Mouse (Mus musculus): Measurements from ENCODE around the gene Acer3. TPM values are rescaled to one million over a fixed set of nuclear protein-coding genes. Genes with fewer than 3 reads are reported as not detected.

Acer3 gene
- polyA plus RNA-seq, 1 experiment, result 11.3 TPM

DNA sequence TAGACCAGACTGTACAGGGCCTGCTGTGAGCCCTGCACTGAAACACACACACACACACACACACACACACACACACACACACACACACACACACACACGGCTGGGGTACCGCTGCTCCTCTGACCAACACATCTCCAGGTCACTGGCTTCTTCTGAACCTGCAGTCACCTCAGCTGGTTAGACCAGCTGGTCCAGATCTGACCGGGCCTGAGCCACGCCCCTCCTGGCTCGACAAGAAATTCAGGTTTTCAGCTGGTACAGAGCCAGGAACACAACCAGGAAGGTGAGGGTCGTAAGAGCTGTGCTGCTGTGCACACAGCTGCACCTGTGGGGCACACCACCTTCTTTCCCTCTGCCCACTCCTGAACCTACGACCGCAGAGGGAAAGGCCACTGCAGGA, 162.5 kb downstream of the Acer3 start:
- H3K4me3 ChIP-seq (ENCODE audit: control insufficient read depth, low read depth, low read length), result no peak overlapping the region
- TF ChIP-seq CTCF (IDR thresholded peaks at IDR 0.05; ENCODE audit: control insufficient read depth, insufficient read depth, insufficient replicate concordance, low read depth, low read length) (no peak), POLR2A (IDR thresholded peaks at IDR 0.05; ENCODE audit: control insufficient read depth, low read depth, low read length) (no peak)

DNA sequence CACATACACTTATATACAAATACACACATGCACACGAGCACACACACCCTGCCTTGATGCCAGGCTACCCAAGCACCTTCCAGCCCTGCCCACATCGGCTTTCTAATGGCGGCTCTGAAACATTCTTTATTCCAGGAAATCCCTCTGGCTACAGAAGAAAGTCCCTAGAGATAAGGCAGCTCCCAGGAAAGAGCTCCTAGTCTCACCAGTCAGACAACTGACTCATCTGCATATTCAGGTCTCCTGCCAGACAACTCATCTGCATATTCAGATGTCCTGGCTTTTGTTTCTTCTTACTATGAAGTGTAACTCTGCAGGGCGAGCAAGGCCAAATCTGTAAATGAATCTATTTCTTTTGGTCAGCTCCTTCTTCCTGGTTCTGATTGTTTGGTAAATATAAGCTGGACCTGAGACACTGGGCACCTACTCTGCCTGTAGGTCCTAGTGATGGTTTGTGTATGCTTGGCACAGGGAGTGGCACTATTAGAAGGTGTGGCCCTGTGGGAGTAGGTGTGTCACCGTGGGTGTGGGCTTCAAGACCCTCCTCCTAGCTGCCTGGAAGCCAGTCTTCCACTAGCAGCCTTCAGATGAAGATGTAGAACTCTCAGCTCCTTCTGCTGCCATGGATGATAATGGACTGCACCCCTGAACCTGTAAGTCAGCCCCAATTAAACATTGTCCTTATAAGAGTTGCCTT, 163.2 kb downstream of the Acer3 start:
- H3K4me3 ChIP-seq (ENCODE audit: control insufficient read depth, low read depth, low read length), result no peak overlapping the region
- H3K4me1 ChIP-seq (ENCODE audit: control insufficient read depth, insufficient read depth, low read length), result peaks cover 5% of the 10 kb centered on the region

More for the DNA sequence above, 162.5 kb downstream of the Acer3 start:
- Histone ChIP-seq H3K36me3 (ENCODE audit: control insufficient read depth, insufficient read depth, low read length) (no peaks in the 10 kb centered on the region), H3K27ac (ENCODE audit: control insufficient read depth, insufficient read depth, low read depth, low read length) (no peak overlapping the region), H3K4me1 (ENCODE audit: control insufficient read depth, insufficient read depth, low read length) (peaks cover 5% of the 10 kb centered on the region), H3K27me3 (ENCODE audit: control insufficient read depth, insufficient read depth, low read length) (no peaks in the 10 kb centered on the region)

More for the DNA sequence above, 163.2 kb downstream of the Acer3 start:
- H3K36me3 ChIP-seq (ENCODE audit: control insufficient read depth, insufficient read depth, low read length), result no peaks in the 10 kb centered on the region
- TF ChIP-seq CTCF (IDR thresholded peaks at IDR 0.05; ENCODE audit: control insufficient read depth, insufficient read depth, insufficient replicate concordance, low read depth, low read length) (no peak), POLR2A (IDR thresholded peaks at IDR 0.05; ENCODE audit: control insufficient read depth, low read depth, low read length) (no peak)
- H3K27me3 ChIP-seq (ENCODE audit: control insufficient read depth, insufficient read depth, low read length), result no peaks in the 10 kb centered on the region
- H3K27ac ChIP-seq (ENCODE audit: control insufficient read depth, insufficient read depth, low read depth, low read length), result no peak overlapping the region

Other genes starting within 250 kb of the Acer3 start
- 98.0 and 110 TPM in 2 replicates for gene Myo7a, start 201.7 kb downstream of the Acer3 start, polyA plus RNA-seq (2012; rRNA removed)
- 0.11 and 0.14 TPM in 2 replicates for gene Omp, start 175.7 kb downstream of the Acer3 start, polyA plus RNA-seq (2012; rRNA removed)
- gene Capn5, start 142.9 kb downstream of the Acer3 start, polyA plus RNA-seq (2012; rRNA removed), result 0.85 and 2.2 TPM in 2 replicates
- gene B3gnt6, start 121.7 kb downstream of the Acer3 start, polyA plus RNA-seq (2012; rRNA removed), result 0.05 and 0.06 TPM in 2 replicates
- gene Tsku, start 40.1 kb upstream of the Acer3 start, polyA plus RNA-seq (2012; rRNA removed), result 5.1 and 5.6 TPM in 2 replicates
- gene Gucy2d, start 119.2 kb upstream of the Acer3 start, polyA plus RNA-seq (2012; rRNA removed), result 8.7 and 9.8 TPM in 2 replicates
- 0.48 and 0.72 TPM in 2 replicates for gene Lrrc32, start 168.1 kb upstream of the Acer3 start, polyA plus RNA-seq (2012; rRNA removed)

Measured in testis, adult 2 months (tissue).